ENCODE assay signal across 30 mouse cellular contexts in the genomic region with DNA sequence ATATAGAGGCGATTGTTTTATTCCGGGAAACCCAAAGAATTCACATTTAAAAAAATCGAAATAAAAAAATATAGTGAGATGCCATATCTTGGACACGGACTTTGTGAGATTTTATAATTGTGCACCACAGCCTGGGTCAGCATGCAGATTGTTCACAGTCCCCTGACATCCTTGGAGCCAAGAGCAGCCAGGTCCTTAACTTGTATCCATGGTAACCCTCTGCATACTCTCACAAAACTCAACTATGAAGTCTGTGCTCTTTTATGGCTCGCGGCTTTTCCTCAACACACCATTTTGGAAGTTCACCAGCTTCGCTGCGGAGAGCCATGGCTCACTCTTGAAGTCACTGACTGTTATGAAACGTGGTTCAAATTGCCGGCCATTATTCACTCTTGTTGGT. TPM values are rescaled to one million over a fixed set of nuclear protein-coding genes. Genes with fewer than 3 reads are reported as not detected.
DNase-seq lines count a peak whose midpoint lies in the region; ATAC-seq and TF ChIP-seq lines count a peak whose summit lies in the region.
"Had no signal": no experiment of that assay in that cellular context is flagged by ENCODE, and none has a peak within 500 bp of the region (broad histone marks: within the 10 kb centered on the region; RNA-seq: fewer than 3 reads in every experiment).

No protein-coding gene starts in this region.

- no peak for ATAC-seq in forebrain, embryonic 11.5 days (replicated peaks; ENCODE audit: low FRiP score)
- no peak for ATAC-seq in forebrain, embryonic 16.5 days
- no peak for ATAC-seq in hindbrain, postnatal 0 days
- ATAC-seq in hindbrain, embryonic 13.5 days (ENCODE audit: low FRiP score), result no peak
- ATAC-seq in midbrain, postnatal 0 days (ENCODE audit: low FRiP score), result no peak
- no peak for ATAC-seq in midbrain, embryonic 11.5 days (ENCODE audit: low FRiP score)
- ATAC-seq: activated CD4-positive, CD25-positive, alpha-beta regulatory T cell, adult 4 months; forebrain, embryonic 13.5 days had no signal

- WGBS in forebrain, embryonic 11.5 days, result 81% methylated on average over 10 of the region's 10 CpGs
- WGBS in forebrain, embryonic 16.5 days, result 80% methylated on average over 10 of the region's 10 CpGs
- WGBS in hindbrain, postnatal 0 days, result 66% methylated on average over 10 of the region's 10 CpGs
- 79% methylated on average over 10 of the region's 10 CpGs for WGBS in hindbrain, embryonic 13.5 days
- WGBS in midbrain, postnatal 0 days, result 74% methylated on average over 10 of the region's 10 CpGs
- WGBS in midbrain, embryonic 11.5 days, result 83% methylated on average over 10 of the region's 10 CpGs

- no peaks in the 10 kb centered on the region for H3K27me3 ChIP-seq in forebrain, embryonic 11.5 days (ENCODE audit: control insufficient read depth, insufficient read depth, low read length)
- no peaks in the 10 kb centered on the region for H3K27me3 ChIP-seq in forebrain, embryonic 16.5 days (replicated peaks; ENCODE audit: control insufficient read depth, insufficient read depth, low read length)
- H3K27me3 ChIP-seq in hindbrain, postnatal 0 days (ENCODE audit: insufficient read depth, low read length), result no peaks in the 10 kb centered on the region
- H3K27me3 ChIP-seq in hindbrain, embryonic 13.5 days, result no peaks in the 10 kb centered on the region
- no peaks in the 10 kb centered on the region for H3K27me3 ChIP-seq in midbrain, postnatal 0 days (ENCODE audit: insufficient read depth, low read length)
- no peaks in the 10 kb centered on the region for H3K27me3 ChIP-seq in midbrain, embryonic 11.5 days (ENCODE audit: control insufficient read depth, insufficient read depth, low read length)
- H3K27me3 ChIP-seq: forebrain, embryonic 13.5 days had no signal

- H3K4me2 ChIP-seq in forebrain, embryonic 11.5 days (ENCODE audit: low read depth, low read length, severe bottlenecking), result no peak overlapping the region
- H3K4me2 ChIP-seq in forebrain, embryonic 16.5 days (ENCODE audit: low read length), result no peak overlapping the region
- no peak overlapping the region for H3K4me2 ChIP-seq in hindbrain, postnatal 0 days (ENCODE audit: low read depth, low read length)
- no peak overlapping the region for H3K4me2 ChIP-seq in hindbrain, embryonic 13.5 days
- H3K4me2 ChIP-seq in midbrain, postnatal 0 days (ENCODE audit: low read depth, low read length, poor library complexity, severe bottlenecking), result no peak overlapping the region
- no peak overlapping the region for H3K4me2 ChIP-seq in midbrain, embryonic 11.5 days
- H3K4me2 ChIP-seq: embryonic facial prominence, embryonic 12.5 days; embryonic facial prominence, embryonic 15.5 days; forebrain, embryonic 13.5 days; heart, embryonic 12.5 days; heart, embryonic 15.5 days; hindbrain, embryonic 14.5 days had no signal

- TF ChIP-seq CTCF in hindbrain, postnatal 0 days (IDR thresholded peaks at IDR 0.05; ENCODE audit: low read depth), result no peak
- no peak for TF ChIP-seq CTCF in midbrain, postnatal 0 days (IDR thresholded peaks at IDR 0.05)

- no peak overlapping the region for H3K27ac ChIP-seq in forebrain, embryonic 11.5 days (ENCODE audit: low read depth, low read length)
- no peak overlapping the region for H3K27ac ChIP-seq in forebrain, embryonic 16.5 days (ENCODE audit: low read length)
- H3K27ac ChIP-seq in hindbrain, postnatal 0 days, result no peak overlapping the region
- no peak overlapping the region for H3K27ac ChIP-seq in hindbrain, embryonic 13.5 days
- no peak overlapping the region for H3K27ac ChIP-seq in midbrain, postnatal 0 days (ENCODE audit: low read depth, low read length)
- no peak overlapping the region for H3K27ac ChIP-seq in midbrain, embryonic 11.5 days (ENCODE audit: low read depth, low read length)
- H3K27ac ChIP-seq: embryonic facial prominence, embryonic 12.5 days; embryonic facial prominence, embryonic 15.5 days; forebrain, embryonic 13.5 days; heart, embryonic 15.5 days; hindbrain, embryonic 10.5 days; hindbrain, embryonic 14.5 days had no signal

- no peak overlapping the region for H3K4me3 ChIP-seq in forebrain, embryonic 11.5 days (ENCODE audit: low read depth, low read length)
- H3K4me3 ChIP-seq in forebrain, embryonic 16.5 days (replicated peaks; ENCODE audit: low read length), result no peak overlapping the region
- H3K4me3 ChIP-seq in hindbrain, postnatal 0 days (ENCODE audit: low read length), result no peak overlapping the region
- no peak overlapping the region for H3K4me3 ChIP-seq in hindbrain, embryonic 13.5 days
- no peak overlapping the region for H3K4me3 ChIP-seq in midbrain, postnatal 0 days (ENCODE audit: low read depth, low read length)
- H3K4me3 ChIP-seq in midbrain, embryonic 11.5 days (ENCODE audit: low read depth, low read length), result no peak overlapping the region
- H3K4me3 ChIP-seq: embryonic facial prominence, embryonic 12.5 days; embryonic facial prominence, embryonic 15.5 days; forebrain, embryonic 13.5 days; heart, embryonic 12.5 days; heart, embryonic 15.5 days; hindbrain, embryonic 10.5 days had no signal

- no peaks in the 10 kb centered on the region for H3K9me3 ChIP-seq in forebrain, embryonic 11.5 days (ENCODE audit: control insufficient read depth, low read length)
- H3K9me3 ChIP-seq in forebrain, embryonic 16.5 days (ENCODE audit: control insufficient read depth, low read length), result no peaks in the 10 kb centered on the region
- no peaks in the 10 kb centered on the region for H3K9me3 ChIP-seq in hindbrain, postnatal 0 days (ENCODE audit: low read length)
- no peaks in the 10 kb centered on the region for H3K9me3 ChIP-seq in hindbrain, embryonic 13.5 days
- no peaks in the 10 kb centered on the region for H3K9me3 ChIP-seq in midbrain, postnatal 0 days (ENCODE audit: low read length)
- H3K9me3 ChIP-seq in midbrain, embryonic 11.5 days (ENCODE audit: control insufficient read depth, low read length), result no peaks in the 10 kb centered on the region
- H3K9me3 ChIP-seq: embryonic facial prominence, embryonic 12.5 days; embryonic facial prominence, embryonic 15.5 days; forebrain, embryonic 13.5 days; heart, embryonic 12.5 days; heart, embryonic 15.5 days; hindbrain, embryonic 10.5 days had no signal

- H3K4me1 ChIP-seq in forebrain, embryonic 11.5 days (replicated peaks; ENCODE audit: control insufficient read depth, insufficient read depth, low read length), result no peaks in the 10 kb centered on the region
- H3K4me1 ChIP-seq in forebrain, embryonic 16.5 days (replicated peaks; ENCODE audit: control insufficient read depth, insufficient read depth, low read length), result no peaks in the 10 kb centered on the region
- H3K4me1 ChIP-seq in hindbrain, postnatal 0 days (ENCODE audit: insufficient read depth, low read length), result no peaks in the 10 kb centered on the region
- peaks cover 4% of the 10 kb centered on the region; the same call in 1 of the 2 replicates for H3K4me1 ChIP-seq in hindbrain, embryonic 13.5 days (replicated peaks)
- H3K4me1 ChIP-seq in midbrain, postnatal 0 days (ENCODE audit: insufficient read depth, low read length), result no peaks in the 10 kb centered on the region
- no peaks in the 10 kb centered on the region for H3K4me1 ChIP-seq in midbrain, embryonic 11.5 days (ENCODE audit: control insufficient read depth, insufficient read depth, low read length)
- H3K4me1 ChIP-seq: embryonic facial prominence, embryonic 12.5 days; embryonic facial prominence, embryonic 15.5 days; forebrain, embryonic 13.5 days; heart, embryonic 15.5 days had no signal

- no peaks in the 10 kb centered on the region for H3K36me3 ChIP-seq in forebrain, embryonic 11.5 days (ENCODE audit: control insufficient read depth, insufficient read depth, low read length)
- no peaks in the 10 kb centered on the region for H3K36me3 ChIP-seq in forebrain, embryonic 16.5 days (ENCODE audit: control insufficient read depth, insufficient read depth)
- no peaks in the 10 kb centered on the region for H3K36me3 ChIP-seq in hindbrain, postnatal 0 days (ENCODE audit: insufficient read depth, low read length)
- no peaks in the 10 kb centered on the region for H3K36me3 ChIP-seq in hindbrain, embryonic 13.5 days
- H3K36me3 ChIP-seq in midbrain, postnatal 0 days (ENCODE audit: insufficient read depth, low read length), result no peaks in the 10 kb centered on the region
- H3K36me3 ChIP-seq in midbrain, embryonic 11.5 days (ENCODE audit: control insufficient read depth, insufficient read depth, low read length), result no peaks in the 10 kb centered on the region
- H3K36me3 ChIP-seq: embryonic facial prominence, embryonic 12.5 days; embryonic facial prominence, embryonic 15.5 days; heart, embryonic 12.5 days; heart, embryonic 15.5 days; hindbrain, embryonic 10.5 days had no signal

- H3K9ac ChIP-seq in forebrain, embryonic 11.5 days (ENCODE audit: low read length), result no peak overlapping the region
- no peak overlapping the region for H3K9ac ChIP-seq in forebrain, embryonic 16.5 days (replicated peaks; ENCODE audit: low read depth, low read length)
- no peak overlapping the region for H3K9ac ChIP-seq in hindbrain, postnatal 0 days (replicated peaks; ENCODE audit: low read length)
- H3K9ac ChIP-seq in hindbrain, embryonic 13.5 days, result no peak overlapping the region
- no peak overlapping the region for H3K9ac ChIP-seq in midbrain, postnatal 0 days (replicated peaks; ENCODE audit: low read length, poor library complexity, severe bottlenecking)
- H3K9ac ChIP-seq in midbrain, embryonic 11.5 days (ENCODE audit: low read length), result no peak overlapping the region
- H3K9ac ChIP-seq: embryonic facial prominence, embryonic 12.5 days; embryonic facial prominence, embryonic 15.5 days; forebrain, embryonic 13.5 days; heart, embryonic 12.5 days; heart, embryonic 15.5 days; hindbrain, embryonic 14.5 days had no signal

- DNase-seq in forebrain, embryonic 11.5 days (ENCODE audit: low spot score), result peak; percentile 14
- DNase-seq in hindbrain, postnatal 0 days (ENCODE audit: low spot score), result peak; percentile 39
- DNase-seq in midbrain, postnatal 0 days (ENCODE audit: low spot score), result peak; percentile 22
- no peak for DNase-seq in midbrain, embryonic 11.5 days (ENCODE audit: low spot score, missing footprints)
- no peak for DNase-seq in kidney, postnatal 36 days
- DNase-seq: adrenal gland, adult 8-10 months; adrenal gland, postnatal 25 days; cerebellum, adult 11 months; cerebellum, adult 2 months; cerebellum, adult 9-11 months; cerebellum, postnatal 25 days; gastrocnemius, postnatal 10 days; gastrocnemius, postnatal 36 days; heart, postnatal 10 days; heart, postnatal 36 days had no signal

RNA-seq across cellular contexts. Expression of a gene that starts 14.7 kb away (rescaled TPM):
- polyA plus RNA-seq in forebrain, embryonic 11.5 days (2014; fragmentation: Nextera tagmentation; extraction: Ambion mirVana), result 0.87 and 1.6 TPM in 2 replicates
- 1.6 and 2.1 TPM in 2 replicates for polyA plus RNA-seq in forebrain, embryonic 16.5 days (2015; fragmentation: Nextera tagmentation; extraction: Ambion mirVana)
- total RNA-seq in hindbrain, postnatal 0 days (2014; rRNA removed), result 0.18 and 1.2 TPM in 2 replicates
- polyA plus RNA-seq in hindbrain, postnatal 0 days (2015; fragmentation: Nextera tagmentation; extraction: Ambion mirVana), result 1.3 and 1.4 TPM in 2 replicates
- 0.84 and 1.2 TPM in 2 replicates for polyA plus RNA-seq in hindbrain, embryonic 13.5 days (2015; fragmentation: Nextera tagmentation; extraction: Ambion mirVana)
- total RNA-seq in midbrain, postnatal 0 days (2014; rRNA removed), result 1.1 and 2.3 TPM in 2 replicates
- polyA plus RNA-seq in midbrain, postnatal 0 days (2015; fragmentation: Nextera tagmentation; extraction: Ambion mirVana), result 2.1 and 2.2 TPM in 2 replicates
- polyA plus RNA-seq in midbrain, embryonic 11.5 days (2014; fragmentation: Nextera tagmentation; extraction: Ambion mirVana), result 0.61 TPM in 2 replicates
- total RNA-seq: adrenal gland, postnatal 25 days; common myeloid progenitor, adult 5-6 weeks; gastrocnemius, adult 18-20 months; gastrocnemius, postnatal 10 days; gastrocnemius, postnatal 36 days; granulocyte monocyte progenitor cell, adult 5-6 weeks; heart, adult 8-10 months; heart, postnatal 10 days; heart, postnatal 36 days had no signal

RNA-seq across cellular contexts. Expression of a gene that starts 16.7 kb away (rescaled TPM):
- polyA plus RNA-seq in forebrain, embryonic 11.5 days (2014; fragmentation: Nextera tagmentation; extraction: Ambion mirVana), result not detected in 2 replicates
- polyA plus RNA-seq in forebrain, embryonic 16.5 days (2015; fragmentation: Nextera tagmentation; extraction: Ambion mirVana), result not detected in 2 replicates
- not detected in 2 replicates for total RNA-seq in hindbrain, postnatal 0 days (2014; rRNA removed)
- polyA plus RNA-seq in hindbrain, postnatal 0 days (2015; fragmentation: Nextera tagmentation; extraction: Ambion mirVana), result not detected in 2 replicates
- polyA plus RNA-seq in hindbrain, embryonic 13.5 days (2015; fragmentation: Nextera tagmentation; extraction: Ambion mirVana), result not detected in 2 replicates
- not detected in 2 replicates for total RNA-seq in midbrain, postnatal 0 days (2014; rRNA removed)
- not detected in 2 replicates for polyA plus RNA-seq in midbrain, postnatal 0 days (2015; fragmentation: Nextera tagmentation; extraction: Ambion mirVana)
- polyA plus RNA-seq in midbrain, embryonic 11.5 days (2014; fragmentation: Nextera tagmentation; extraction: Ambion mirVana), result not detected in 2 replicates
- total RNA-seq: adrenal gland, adult 8-10 months; adrenal gland, postnatal 25 days; common myeloid progenitor, adult 5-6 weeks; gastrocnemius, adult 18-20 months; gastrocnemius, postnatal 10 days; gastrocnemius, postnatal 36 days; granulocyte monocyte progenitor cell, adult 5-6 weeks; heart, adult 8-10 months; heart, postnatal 10 days; heart, postnatal 36 days had no signal
- polyA plus RNA-seq: cerebellum, adult 2 months; embryonic facial prominence, embryonic 15.5 days; forebrain, embryonic 13.5 days; heart, embryonic 12.5 days; heart, embryonic 15.5 days; hindbrain, embryonic 10.5 days; hindbrain, embryonic 14.5 days; intestine, embryonic 14.5 days had no signal

RNA-seq across cellular contexts. Expression of a gene that starts 19.9 kb away (rescaled TPM):
- polyA plus RNA-seq in forebrain, embryonic 11.5 days (2014; fragmentation: Nextera tagmentation; extraction: Ambion mirVana), result not detected in 2 replicates
- polyA plus RNA-seq in forebrain, embryonic 16.5 days (2015; fragmentation: Nextera tagmentation; extraction: Ambion mirVana), result not detected in 2 replicates
- not detected in 2 replicates for total RNA-seq in hindbrain, postnatal 0 days (2014; rRNA removed)
- polyA plus RNA-seq in hindbrain, postnatal 0 days (2015; fragmentation: Nextera tagmentation; extraction: Ambion mirVana), result 0.23 TPM in 1 of 2 replicates, not detected in the other
- not detected in 2 replicates for polyA plus RNA-seq in hindbrain, embryonic 13.5 days (2015; fragmentation: Nextera tagmentation; extraction: Ambion mirVana)
- 0.16 TPM in 1 of 2 replicates, not detected in the other for total RNA-seq in midbrain, postnatal 0 days (2014; rRNA removed)
- polyA plus RNA-seq in midbrain, postnatal 0 days (2015; fragmentation: Nextera tagmentation; extraction: Ambion mirVana), result not detected in 2 replicates
- polyA plus RNA-seq in midbrain, embryonic 11.5 days (2014; fragmentation: Nextera tagmentation; extraction: Ambion mirVana), result not detected in 2 replicates
- total RNA-seq: adrenal gland, adult 8-10 months; adrenal gland, postnatal 25 days; common myeloid progenitor, adult 5-6 weeks; gastrocnemius, adult 18-20 months; gastrocnemius, postnatal 10 days; gastrocnemius, postnatal 36 days; granulocyte monocyte progenitor cell, adult 5-6 weeks; heart, adult 8-10 months; heart, postnatal 10 days; heart, postnatal 36 days had no signal
- polyA plus RNA-seq: embryonic facial prominence, embryonic 15.5 days; heart, embryonic 12.5 days; heart, embryonic 15.5 days; hindbrain, embryonic 10.5 days; hindbrain, embryonic 14.5 days had no signal

Comparison
In these comparisons a context has a peak if more than half of its experiments do, and no peak if none do; other contexts are left out.
1. DNase-seq: peak in forebrain, embryonic 11.5 days (single experiment), hindbrain, postnatal 0 days (single experiment) and midbrain, postnatal 0 days (single experiment); none in midbrain, embryonic 11.5 days (single experiment) and kidney, postnatal 36 days (0 of 2).